Mouse (Mus musculus): Measurements from ENCODE around the gene Mup22.
"Not testable (repeated sequence)": the region's sequence is repeated elsewhere in the genome, so short reads cannot be mapped to it uniquely, and the experiment has no call there.

Mup22 gene

DNA sequence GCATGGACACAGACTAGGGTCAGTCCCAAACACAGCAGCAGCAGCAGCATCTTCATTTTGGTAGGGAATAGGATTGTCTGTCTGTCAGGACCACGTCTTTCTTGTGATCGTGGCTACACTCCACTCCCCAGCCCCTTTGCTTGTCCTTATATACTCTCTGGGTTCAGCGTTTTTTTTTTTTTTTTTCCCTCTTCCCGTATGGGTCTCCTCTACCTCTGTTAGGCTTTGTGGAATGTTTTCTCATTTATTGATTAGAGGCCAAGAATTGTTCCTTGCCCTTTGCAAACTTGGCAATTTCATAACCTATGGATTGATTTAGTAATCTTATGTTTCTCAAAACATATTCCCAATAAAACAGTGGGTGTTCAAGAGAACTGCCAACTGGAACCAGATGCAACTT lies at the start of gene Mup22:
Gene Mup22, minus strand, starts transcription at position 101 of the 400 bp plus-strand sequence.
- DNase-seq (ENCODE audit: extremely low spot score) = not testable (repeated sequence)

DNA sequence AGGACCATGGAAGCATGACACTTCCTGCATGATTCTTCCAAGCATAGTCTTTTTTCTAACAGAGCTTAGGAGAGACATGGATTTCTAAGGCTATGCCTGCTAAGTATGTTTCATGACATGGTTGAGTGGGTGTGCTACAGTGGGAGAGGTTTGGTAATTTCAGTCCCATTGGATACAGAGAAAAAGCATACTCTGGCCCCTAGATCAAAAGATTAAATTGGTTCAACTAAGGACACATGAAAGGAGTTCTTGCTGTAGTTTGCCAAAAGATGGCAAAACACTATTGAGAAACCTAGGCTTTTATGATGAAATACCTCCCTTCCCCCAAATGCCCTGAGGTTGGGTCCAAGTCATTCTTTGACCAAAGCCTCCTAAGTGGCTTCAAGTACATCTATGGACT lies 19.6 kb upstream of the Mup22 start:
- DNase-seq (ENCODE audit: extremely low spot score) = not testable (repeated sequence)
